Mouse (Mus musculus) megakaryocyte progenitor cell, adult 5-6 weeks (primary cell): Measurements from ENCODE around the gene Swt1. TPM values are rescaled to one million over a fixed set of nuclear protein-coding genes. Genes with fewer than 3 reads are reported as not detected.

Source experiments
- ATAC-seq: replicated peaks from 2 replicates; pipeline ENCODE4 v1.8.0; 2016; ENCODE audit warnings: mild to moderate bottlenecking, moderate TSS enrichment, inconsistent platforms; ENCODE audit not compliant: poor library complexity
- total RNA-seq, 2 experiments: library from RNA; stranded (forward) in 1 of 2; stranded (reverse) in 1 of 2; fragments of 157-497, 149-512 nt in 1 of 2; fragments of 200-1000 nt in 1 of 2; gene quantifications; 2 replicates each; pipeline versions ENCODE4 v1.2.3 to v1.2.4; 2015 to 2017

Gene Swt1
- total RNA-seq, 2 experiments from 2014 or later: 20.6 to 37.6 TPM

DNA sequence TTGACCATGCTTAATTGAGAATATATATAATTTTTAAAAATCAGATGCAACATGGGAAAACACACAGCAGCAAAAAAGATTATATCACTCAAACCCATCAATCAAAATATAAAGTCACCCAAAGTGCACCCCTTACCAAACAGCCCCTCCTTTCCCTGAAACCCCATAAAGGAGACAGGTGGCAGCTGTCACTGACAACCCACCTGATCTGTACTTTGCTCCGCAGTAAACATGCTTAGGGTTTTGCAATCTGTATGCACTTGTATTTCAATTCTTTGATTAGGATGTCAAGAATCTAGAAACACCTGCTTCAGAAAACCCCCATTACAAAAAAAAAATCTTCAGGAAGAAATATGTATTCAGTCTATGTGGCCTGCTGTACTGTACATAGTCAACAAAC, 102.9 kb downstream of the Swt1 start:
- no peak for ATAC-seq

DNA sequence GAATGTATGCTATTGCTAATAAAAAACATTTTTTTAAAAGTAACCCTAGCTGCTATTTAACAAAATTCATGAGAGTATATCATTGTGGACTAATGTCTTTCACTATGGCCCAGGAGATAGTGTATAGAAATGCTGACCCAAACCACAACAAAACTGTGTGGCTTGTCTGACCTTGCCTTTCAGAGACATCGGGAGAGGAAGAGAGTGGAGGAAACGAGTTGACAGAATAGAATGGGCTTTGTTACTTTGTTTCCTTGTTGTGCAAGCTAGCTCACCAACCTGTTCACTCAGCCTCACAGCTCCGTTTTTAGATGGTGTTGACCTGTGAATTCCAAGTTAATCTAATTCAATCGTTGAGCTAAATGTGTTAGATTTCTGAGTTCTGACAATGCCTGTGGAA, 107.8 kb downstream of the Swt1 start:
- ATAC-seq: peak; percentile 44

DNA sequence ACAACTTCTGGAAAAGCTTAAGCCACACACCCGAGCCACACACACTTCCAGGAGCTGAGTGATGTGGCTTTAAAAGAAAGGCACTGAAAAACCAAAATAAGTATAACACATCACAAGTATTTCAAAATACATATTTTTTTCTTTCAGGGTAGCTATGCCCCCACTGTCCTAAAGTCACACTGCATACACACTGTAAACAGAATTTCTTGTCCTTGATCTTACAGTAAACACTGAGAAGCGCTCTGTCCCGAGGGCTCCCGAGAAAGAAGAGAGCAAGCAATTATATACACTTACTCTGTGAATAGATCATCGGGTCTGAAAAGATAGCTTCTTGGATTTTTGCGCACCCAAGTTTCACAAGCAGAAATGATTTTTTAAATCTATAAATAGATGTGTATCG, 109.0 kb downstream of the Swt1 start:
- no peak for ATAC-seq

Other genes starting within 250 kb of the Swt1 start
- 0.20 TPM in 1 of 2 replicates, not detected in the other for gene Gm47985, start 245.9 kb downstream of the Swt1 start, total RNA-seq (2015)
- not detected in 2 replicates for gene Gm47985, start 245.9 kb downstream of the Swt1 start, total RNA-seq (2017)
- 0.30 TPM in 1 of 2 replicates, not detected in the other for gene Gm8947, start 236.1 kb downstream of the Swt1 start, total RNA-seq (2015)
- not detected in 2 replicates for gene Gm8947, start 236.1 kb downstream of the Swt1 start, total RNA-seq (2017)
- not detected in 2 replicates for gene Gm47995, start 230.0 kb downstream of the Swt1 start, total RNA-seq (2015)
- gene Gm47995, start 230.0 kb downstream of the Swt1 start, total RNA-seq (2017): not detected in 2 replicates
- not detected in 2 replicates for gene 3110040M04Rik, start 224.3 kb downstream of the Swt1 start, total RNA-seq (2015)
- gene 3110040M04Rik, start 224.3 kb downstream of the Swt1 start, total RNA-seq (2017): 1.3 TPM in 1 of 2 replicates, not detected in the other
- not detected in 2 replicates for gene Gm47996, start 218.3 kb downstream of the Swt1 start, total RNA-seq (2015)
- not detected in 2 replicates for gene Gm47996, start 218.3 kb downstream of the Swt1 start, total RNA-seq (2017)
- 277 and 293 TPM in 2 replicates for gene Ivns1abp, start 84.0 kb downstream of the Swt1 start, total RNA-seq (2015)
- gene Ivns1abp, start 84.0 kb downstream of the Swt1 start, total RNA-seq (2017): 330 and 449 TPM in 2 replicates
- 38.4 and 51.5 TPM in 2 replicates for gene Trmt1l, start 87 bp upstream of the Swt1 start, total RNA-seq (2015)
- 25.7 and 26.2 TPM in 2 replicates for gene Trmt1l, start 87 bp upstream of the Swt1 start, total RNA-seq (2017)
- 54.5 and 61.9 TPM in 2 replicates for gene Rnf2, start 72.5 kb upstream of the Swt1 start, total RNA-seq (2015)
- 76.0 and 81.9 TPM in 2 replicates for gene Rnf2, start 72.5 kb upstream of the Swt1 start, total RNA-seq (2017)
- gene Fam129a, start 142.7 kb upstream of the Swt1 start, total RNA-seq (2015): 4.9 and 7.1 TPM in 2 replicates
- gene Fam129a, start 142.7 kb upstream of the Swt1 start, total RNA-seq (2017): 8.0 and 8.9 TPM in 2 replicates